Mouse (Mus musculus) olfactory bulb, adult 2 months (tissue): ENCODE measurements at regions not wholly inside any gene's neighbourhood (a gene's known extent, or its start where the extent isn't known, plus 50 kb on each side); places are given as distances from the start of the nearest gene placed in this dataset.

ENCODE experiments used
- CTCF ChIP-seq: fragments of 200-500 bp; IDR thresholded peaks from 2 replicates; pipeline ENCODE4 v1.5.1; 2012; ENCODE audit warnings: low read depth, mild to moderate bottlenecking, low read length, moderate library complexity; ENCODE audit not compliant: insufficient read depth
- POLR2A ChIP-seq: fragments of 200-500 bp; IDR thresholded peaks from 2 replicates; pipeline ENCODE4 v1.6.1; 2012; ENCODE audit warnings: mild to moderate bottlenecking, low read depth, low read length, moderate library complexity; ENCODE audit not compliant: insufficient read depth

DNA sequence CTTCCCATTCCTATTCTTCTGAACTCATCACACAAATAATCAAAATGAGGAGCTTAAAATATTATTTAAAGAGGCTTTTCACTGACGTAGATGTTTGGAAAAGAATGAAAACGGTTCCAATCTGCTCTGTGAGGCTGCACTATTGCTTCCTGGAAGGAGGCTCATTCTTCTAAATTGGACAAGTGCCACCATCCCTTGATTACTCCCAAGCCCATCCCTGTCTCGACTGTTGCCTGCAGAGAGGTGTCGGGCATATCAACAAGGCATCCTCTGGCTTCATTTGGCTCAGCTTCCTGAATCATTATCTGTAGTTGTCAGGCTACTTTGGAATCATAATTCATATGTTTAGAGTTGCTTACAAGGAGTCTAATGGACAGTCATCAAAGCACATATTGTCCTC lies 425.3 kb downstream of the Irx1 start:
- TF ChIP-seq CTCF (no peak), POLR2A (no peak)
